Mouse (Mus musculus) stomach, embryonic 15.5 days (tissue): Measurements from ENCODE around the gene Snrpg. TPM values are rescaled to one million over a fixed set of nuclear protein-coding genes. Genes with fewer than 3 reads are reported as not detected.
"Not testable (repeated sequence)": the region's sequence is repeated elsewhere in the genome, so short reads cannot be mapped to it uniquely, and the experiment has no call there.

Experiments
- ATAC-seq: fragments of 200-750 bp; cut with Nextera tagmentation; 2 replicates; pipeline ENCODE4 v1.8.0; 2017; ENCODE audit warnings: low read depth, moderate number of reproducible peaks, moderate TSS enrichment; ENCODE audit not compliant: insufficient read depth, low FRiP score
- H3K27ac ChIP-seq: fragments of 300-500 bp; sonication (generic); 2 replicates; pipeline ENCODE4 v1.5.1; 2015; ENCODE audit warnings: mild to moderate bottlenecking, inconsistent platforms
- H3K27me3 ChIP-seq: fragments of 300-500 bp; sonication (generic); replicated peaks from 2 replicates; pipeline ENCODE4 v1.6.1; 2015; ENCODE audit warnings: inconsistent platforms
- H3K36me3 ChIP-seq: fragments of 300-500 bp; sonication (generic); 2 replicates; pipeline ENCODE4 v1.6.1; 2015; ENCODE audit warnings: inconsistent platforms
- H3K4me1 ChIP-seq: fragments of 300-500 bp; sonication (generic); 2 replicates; pipeline ENCODE4 v1.6.1; 2015; ENCODE audit warnings: inconsistent platforms
- H3K4me2 ChIP-seq: fragments of 300-500 bp; sonication (generic); 2 replicates; pipeline ENCODE4 v1.6.1; 2015; ENCODE audit warnings: mild to moderate bottlenecking, inconsistent platforms
- H3K4me3 ChIP-seq: fragments of 300-500 bp; sonication (generic); replicated peaks from 2 replicates; pipeline ENCODE4 v1.5.1; 2015; ENCODE audit warnings: inconsistent platforms
- H3K9ac ChIP-seq: fragments of 300-500 bp; sonication (generic); 2 replicates; pipeline ENCODE4 v1.6.1; 2015; ENCODE audit warnings: inconsistent platforms
- H3K9me3 ChIP-seq: fragments of 300-500 bp; sonication (generic); 2 replicates; pipeline ENCODE4 v1.6.1; 2016; ENCODE audit warnings: inconsistent platforms
- WGBS: fragments of 180-500 bp; shearing (Covaris S2); methylation state at CpG from one replicate; pipeline ENCODE4 v1.1.7; 2015; 5-methylcytosine and 5-hydroxymethylcytosine counted together
- polyA plus RNA-seq: library from polyadenylated mRNA; unstranded; fragments of >200 nt; fragmentation: Nextera tagmentation; extraction: Ambion mirVana; gene quantifications from 2 replicates; pipeline ENCODE4 v1.2.1, GENCODE M21; 2015

Gene Snrpg
- polyA plus RNA-seq = 521 and 550 TPM in 2 replicates

DNA sequence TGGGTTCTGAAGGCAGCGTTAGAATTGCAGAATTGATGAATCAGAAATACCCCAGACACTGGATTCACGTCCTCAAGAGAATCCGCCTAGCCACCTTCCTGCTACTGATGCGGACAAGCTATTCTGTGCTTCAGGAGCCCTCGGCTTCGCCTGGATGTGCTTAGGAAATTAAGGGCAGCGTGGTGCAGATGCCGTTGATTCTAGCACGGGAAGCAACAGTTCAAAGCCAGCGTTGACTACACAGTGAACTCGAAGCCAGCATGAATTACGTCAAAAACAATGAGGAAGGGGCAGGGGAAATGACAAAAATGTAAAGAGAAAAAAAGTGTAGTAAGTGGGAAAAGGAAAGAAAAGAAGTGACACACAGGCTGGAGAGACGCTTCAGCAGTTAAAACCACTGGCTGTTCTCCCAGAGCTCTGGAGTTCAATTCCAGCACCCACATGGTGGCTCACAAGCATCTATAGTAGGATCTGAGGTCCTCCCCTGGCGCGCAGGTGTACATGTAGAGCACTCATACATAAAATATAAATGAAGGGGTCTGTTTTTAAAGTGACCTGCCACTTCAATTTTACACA, at the start of gene Snrpg:
Gene Snrpg, plus strand, starts transcription at position 541 of the 576 bp plus-strand sequence.
- Histone ChIP-seq H3K4me1 (peaks cover 22% of the 10 kb centered on the region), H3K4me2 (peak within 1 kb of the TSS; percentile 78), H3K9me3 (no peaks in the 10 kb centered on the region), H3K27ac (peak within 1 kb of the TSS; percentile 90), H3K36me3 (no peaks in the 10 kb centered on the region), H3K9ac (peak within 1 kb of the TSS; percentile 94), H3K4me3 (peak within 1 kb of the TSS; percentile 88), H3K27me3 (no peaks in the 10 kb centered on the region)
- 0 out of 2 replicates have a peak, but pooled peaks have one; percentile 4 for ATAC-seq
- WGBS = 17% methylated on average over 15 of the region's 15 CpGs

DNA sequence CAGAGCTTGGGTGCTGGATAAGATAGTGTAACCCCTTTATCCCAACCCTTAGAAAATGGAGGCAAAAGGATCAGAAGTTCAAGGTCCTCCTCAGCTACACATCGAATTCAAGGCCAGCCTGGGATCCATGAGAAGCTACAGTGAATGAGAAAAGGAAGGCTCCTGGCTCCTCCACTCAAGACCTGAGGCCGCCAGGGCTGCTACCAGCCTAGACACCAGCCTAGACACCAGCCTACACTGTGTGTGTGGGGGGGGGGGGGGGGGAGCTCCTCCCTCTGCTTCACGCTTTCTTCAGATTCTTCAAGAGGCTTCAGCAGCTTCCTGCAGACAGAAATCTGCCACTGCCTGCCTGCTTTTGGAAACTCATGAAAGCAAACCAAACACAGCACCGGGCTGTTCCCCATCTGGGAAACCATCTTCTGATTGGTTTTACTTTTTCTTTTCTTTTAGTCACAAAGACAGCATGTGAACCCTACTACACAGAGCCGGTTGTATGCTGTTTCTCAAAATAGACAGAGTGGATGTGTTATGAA, 49.0 kb upstream of the Snrpg start:
- H3K27ac ChIP-seq = no peak overlapping the region
- no peaks in the 10 kb centered on the region for H3K9me3 ChIP-seq
- no peak for ATAC-seq
- H3K27me3 ChIP-seq = no peaks in the 10 kb centered on the region
- H3K9ac ChIP-seq = no peak overlapping the region
- H3K4me1 ChIP-seq = peaks cover 5% of the 10 kb centered on the region; the same call in 1 of the 2 replicates
- no peaks in the 10 kb centered on the region for H3K36me3 ChIP-seq
- H3K4me3 ChIP-seq = no peak overlapping the region
- H3K4me2 ChIP-seq = no peak overlapping the region
- 76% methylated on average over 5 of the region's 5 CpGs for WGBS

DNA sequence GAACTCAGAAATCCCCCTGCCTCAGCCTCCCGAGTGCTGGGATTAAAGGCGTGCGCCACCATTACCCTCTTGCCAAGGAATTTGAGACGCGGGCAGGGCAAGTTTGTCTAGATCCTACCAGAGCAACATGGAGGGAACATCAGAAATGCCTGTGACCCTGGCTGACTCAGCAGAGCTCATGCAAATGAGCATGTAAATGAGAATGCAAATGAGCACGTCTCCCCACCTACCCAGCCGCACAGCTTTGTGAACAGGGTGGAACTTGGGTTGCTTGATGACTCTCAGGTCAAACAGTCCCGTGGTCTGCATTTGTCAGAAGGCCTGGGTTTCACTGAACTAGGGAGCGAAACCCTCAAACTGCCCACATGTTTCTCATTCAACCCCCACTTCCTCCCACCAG, 48.1 kb upstream of the Snrpg start:
- no peaks in the 10 kb centered on the region for H3K36me3 ChIP-seq
- H3K4me2 ChIP-seq = no peak overlapping the region
- H3K4me1 ChIP-seq = peaks cover 5% of the 10 kb centered on the region; the same call in 1 of the 2 replicates
- WGBS = 95% methylated on average over 9 of the region's 9 CpGs
- H3K27ac ChIP-seq = no peak overlapping the region
- no peak for ATAC-seq
- H3K4me3 ChIP-seq = no peak overlapping the region
- H3K9ac ChIP-seq = no peak overlapping the region
- no peaks in the 10 kb centered on the region for H3K27me3 ChIP-seq
- H3K9me3 ChIP-seq = no peaks in the 10 kb centered on the region

DNA sequence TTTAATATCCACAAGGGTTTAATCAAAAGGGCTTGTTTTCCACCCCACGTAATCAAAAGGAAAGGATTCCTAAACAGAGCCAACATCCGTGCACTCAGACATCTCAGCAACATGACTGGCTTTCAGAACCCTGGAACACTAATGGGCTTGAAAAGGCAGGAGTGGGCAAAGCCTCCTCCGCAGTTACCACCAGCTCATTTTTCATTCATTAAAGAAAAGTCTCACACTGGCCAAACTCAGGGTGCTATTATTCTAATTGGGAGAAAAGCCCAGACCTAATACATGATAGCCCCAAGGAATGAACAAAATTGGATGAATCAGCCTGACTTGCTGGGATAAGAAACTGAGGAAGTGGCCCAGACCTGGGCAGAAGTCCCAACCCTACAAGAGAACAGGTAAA, 46.7 kb upstream of the Snrpg start:
- no peaks in the 10 kb centered on the region for H3K9me3 ChIP-seq
- H3K4me3 ChIP-seq = no peak overlapping the region
- no peaks in the 10 kb centered on the region for H3K36me3 ChIP-seq
- WGBS = 74% methylated on average over 3 of the region's 3 CpGs
- H3K4me1 ChIP-seq = no peaks in the 10 kb centered on the region
- no peak for ATAC-seq
- no peaks in the 10 kb centered on the region for H3K27me3 ChIP-seq
- no peak overlapping the region for H3K4me2 ChIP-seq
- H3K9ac ChIP-seq = no peak overlapping the region
- no peak overlapping the region for H3K27ac ChIP-seq

DNA sequence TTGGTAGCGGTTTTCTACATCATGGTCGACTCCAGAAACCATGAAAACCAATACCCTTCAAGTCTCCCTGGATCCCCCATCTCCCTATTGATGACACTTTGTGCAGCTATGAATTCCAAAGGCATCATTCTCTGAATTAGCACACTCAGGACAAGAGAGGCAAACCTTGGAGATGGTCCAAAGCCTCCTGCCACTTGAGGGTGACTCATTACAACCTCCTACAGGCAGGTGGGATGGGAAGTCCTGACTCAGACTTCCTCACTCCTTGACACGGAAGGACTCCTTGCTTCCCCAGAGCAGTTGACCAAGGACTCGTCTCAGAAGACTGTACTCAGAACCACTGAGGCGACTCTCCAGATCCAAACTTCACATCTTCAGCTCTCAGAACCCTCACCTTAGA, 45.5 kb upstream of the Snrpg start:
- Histone ChIP-seq H3K27me3 (no peaks in the 10 kb centered on the region), H3K27ac (no peak overlapping the region), H3K4me1 (no peaks in the 10 kb centered on the region), H3K9ac (no peak overlapping the region), H3K4me3 (no peak overlapping the region), H3K9me3 (no peaks in the 10 kb centered on the region), H3K4me2 (no peak overlapping the region), H3K36me3 (no peaks in the 10 kb centered on the region)
- WGBS = 80% methylated on average over 5 of the region's 5 CpGs
- no peak for ATAC-seq

DNA sequence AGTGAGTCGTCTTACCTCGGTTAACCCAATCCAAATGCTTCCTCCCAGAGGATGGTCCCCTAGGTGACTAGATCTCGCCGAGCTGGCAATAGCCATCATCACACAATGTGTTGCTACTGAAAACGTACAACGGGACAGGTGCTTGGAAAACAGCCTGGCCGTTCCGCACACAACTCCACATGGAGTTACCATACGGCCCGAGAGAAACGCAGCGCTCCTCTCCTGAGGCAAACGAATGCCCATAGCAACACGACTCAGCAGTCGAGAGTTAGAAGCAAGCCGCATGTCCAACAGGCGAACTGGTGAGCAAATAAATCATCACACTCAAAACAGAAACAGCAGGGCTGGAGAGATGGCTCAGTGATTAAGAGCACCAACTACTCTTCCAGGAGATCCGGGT, 44.2 kb upstream of the Snrpg start:
- H3K9me3 ChIP-seq = no peaks in the 10 kb centered on the region
- ATAC-seq = no peak
- H3K36me3 ChIP-seq = no peaks in the 10 kb centered on the region
- H3K27me3 ChIP-seq = no peaks in the 10 kb centered on the region
- no peak overlapping the region for H3K9ac ChIP-seq
- no peak overlapping the region for H3K27ac ChIP-seq
- H3K4me1 ChIP-seq = no peaks in the 10 kb centered on the region
- 85% methylated on average over 18 of the region's 18 CpGs for WGBS
- H3K4me3 ChIP-seq = no peak overlapping the region
- H3K4me2 ChIP-seq = no peak overlapping the region

DNA sequence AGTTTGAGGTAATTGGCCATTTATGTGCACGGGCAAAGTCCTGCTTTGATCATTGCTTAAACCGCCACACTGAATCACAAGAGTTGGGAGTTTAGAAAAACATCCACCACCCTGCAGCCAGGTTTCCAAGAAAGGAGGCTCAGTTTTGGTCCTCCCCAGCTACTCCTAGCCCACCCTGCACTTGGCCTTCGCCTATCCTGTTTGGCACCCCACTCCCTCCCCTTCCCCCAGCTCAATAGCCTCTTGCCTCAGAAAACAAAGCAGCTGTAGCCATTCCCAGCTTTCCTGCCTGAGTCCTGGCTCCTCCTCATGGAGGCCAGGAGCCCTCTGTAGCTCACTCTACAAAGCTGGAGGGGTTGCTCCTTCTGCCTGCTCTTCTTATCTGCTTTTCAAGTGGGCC, 42.7 kb upstream of the Snrpg start:
- whole genome bisulfite sequencing = 70% methylated on average over 3 of the region's 3 CpGs
- H3K36me3 ChIP-seq = no peaks in the 10 kb centered on the region
- no peaks in the 10 kb centered on the region for H3K4me1 ChIP-seq
- no peak overlapping the region for H3K4me3 ChIP-seq
- no peaks in the 10 kb centered on the region for H3K27me3 ChIP-seq
- H3K4me2 ChIP-seq = no peak overlapping the region
- no peak overlapping the region for H3K27ac ChIP-seq
- no peaks in the 10 kb centered on the region for H3K9me3 ChIP-seq
- no peak overlapping the region for H3K9ac ChIP-seq
- ATAC-seq = no peak; the same call in 1 of the 2 replicates

DNA sequence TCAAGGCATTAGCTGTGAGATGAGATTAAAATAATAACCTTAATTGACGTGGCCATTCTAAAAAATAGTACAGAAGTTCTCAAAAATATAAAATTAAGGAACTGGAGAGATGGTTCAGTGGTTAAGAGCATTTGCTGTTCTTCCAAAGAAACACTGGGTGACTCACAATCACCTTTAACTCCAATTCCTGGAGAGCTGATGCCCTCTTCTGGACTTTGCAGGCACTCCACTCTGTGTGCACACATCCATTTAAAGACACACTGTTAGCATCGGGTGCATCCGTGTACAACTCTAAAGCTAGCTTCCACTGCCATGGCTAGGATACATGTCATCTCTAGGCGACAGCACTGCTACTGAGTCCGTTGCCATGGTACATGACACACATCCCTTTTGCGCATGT, 41.2 kb upstream of the Snrpg start:
- no peaks in the 10 kb centered on the region for H3K27me3 ChIP-seq
- WGBS = 86% methylated on average over 6 of the region's 6 CpGs
- no peak overlapping the region for H3K4me2 ChIP-seq
- no peaks in the 10 kb centered on the region for H3K36me3 ChIP-seq
- H3K4me3 ChIP-seq = no peak overlapping the region
- H3K9ac ChIP-seq = no peak overlapping the region
- no peaks in the 10 kb centered on the region for H3K4me1 ChIP-seq
- ATAC-seq = no peak
- no peaks in the 10 kb centered on the region for H3K9me3 ChIP-seq
- no peak overlapping the region for H3K27ac ChIP-seq

DNA sequence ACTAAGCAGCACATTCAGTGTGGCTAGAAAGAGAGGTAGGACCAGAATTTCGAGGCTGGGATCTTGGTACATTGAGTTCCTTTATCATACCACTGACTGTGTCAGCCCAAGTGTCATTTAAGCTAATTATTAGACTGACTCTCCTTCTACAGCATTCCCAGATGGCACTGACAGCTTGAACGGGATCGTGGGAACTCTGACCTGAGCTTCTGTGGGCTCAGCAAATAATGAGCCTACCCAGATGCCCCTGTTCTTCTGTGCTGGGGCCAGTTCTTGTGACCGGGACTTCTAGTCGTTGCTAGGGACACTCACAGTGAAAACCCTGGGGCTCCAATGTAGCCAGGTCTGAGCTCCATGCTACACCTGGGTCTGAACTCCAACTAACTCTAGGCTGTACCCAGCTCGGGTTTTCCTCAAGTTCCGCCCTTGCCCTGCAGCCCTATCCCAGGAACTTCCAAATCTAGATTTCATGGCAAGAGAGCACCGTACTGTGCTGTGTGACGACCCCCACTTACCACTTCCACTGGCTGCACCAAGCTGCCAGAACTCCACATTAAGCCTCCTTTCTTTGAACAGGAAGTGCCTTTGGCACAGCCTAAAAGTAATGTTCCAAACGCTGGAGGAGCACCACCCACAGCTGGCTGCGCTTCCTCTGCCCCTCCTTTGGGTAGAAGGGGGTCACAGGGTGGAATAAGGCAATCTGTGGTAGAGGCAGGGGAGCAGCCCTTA, 35.8 kb upstream of the Snrpg start:
- WGBS = 66% methylated on average over 11 of the region's 11 CpGs
- H3K27me3 ChIP-seq = no peaks in the 10 kb centered on the region
- H3K27ac ChIP-seq = no peak overlapping the region
- H3K9me3 ChIP-seq = no peaks in the 10 kb centered on the region
- H3K9ac ChIP-seq = no peak overlapping the region
- H3K36me3 ChIP-seq = no peaks in the 10 kb centered on the region
- H3K4me2 ChIP-seq = no peak overlapping the region
- no peaks in the 10 kb centered on the region for H3K4me1 ChIP-seq
- no peak for ATAC-seq
- H3K4me3 ChIP-seq = no peak overlapping the region

DNA sequence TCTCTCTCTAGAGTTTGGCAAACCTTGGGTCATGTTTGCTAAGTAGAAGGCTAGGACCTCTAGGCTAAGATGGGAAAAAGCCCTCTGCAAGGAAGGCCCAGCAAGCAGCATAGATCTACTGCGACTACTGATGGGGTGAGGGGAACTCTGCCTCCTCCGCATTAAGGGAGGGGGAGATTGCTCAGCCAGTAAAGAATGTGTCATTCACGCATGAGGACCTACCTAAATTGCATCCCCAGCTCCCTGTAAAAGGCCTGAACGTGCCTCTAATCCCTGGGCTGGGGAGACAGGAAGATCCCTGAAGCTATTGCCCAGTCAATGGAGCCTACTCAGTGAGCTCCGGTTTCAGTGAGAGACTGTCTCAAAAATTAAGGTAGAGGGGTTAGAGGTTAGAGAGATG, 35.2 kb upstream of the Snrpg start:
- WGBS = 73% methylated on average over 5 of the region's 5 CpGs
- no peak overlapping the region for H3K9ac ChIP-seq

DNA sequence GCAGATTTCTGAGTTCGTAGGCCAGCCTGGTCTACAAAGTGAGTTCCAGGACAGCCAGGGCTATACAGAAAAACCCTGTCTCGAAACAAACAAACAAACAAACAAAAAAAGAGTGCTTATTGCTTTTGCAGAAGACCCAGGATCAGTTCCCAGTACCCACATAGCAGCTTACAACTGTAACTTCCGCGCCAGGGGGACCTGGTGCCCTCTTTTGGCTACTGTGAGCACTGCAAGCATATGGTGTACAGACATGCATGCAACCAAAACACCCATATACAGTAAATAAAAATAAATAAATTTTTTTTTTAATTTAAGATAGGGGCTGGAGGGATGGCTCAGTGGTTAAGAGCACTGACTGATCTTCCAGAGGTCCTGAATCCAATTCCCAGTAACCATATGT, 34.8 kb upstream of the Snrpg start:
- H3K9ac ChIP-seq, H3K27me3 ChIP-seq, H3K27ac ChIP-seq, H3K9me3 ChIP-seq, H3K4me3 ChIP-seq, H3K4me1 ChIP-seq, H3K4me2 ChIP-seq, H3K36me3 ChIP-seq, ATAC-seq: not testable (repeated sequence)
- WGBS = 82% methylated on average over 4 of the region's 4 CpGs

More for the DNA sequence above, 35.2 kb upstream of the Snrpg start:
- Histone ChIP-seq H3K27ac (no peak overlapping the region), H3K27me3 (no peaks in the 10 kb centered on the region), H3K9me3 (no peaks in the 10 kb centered on the region), H3K4me1 (no peaks in the 10 kb centered on the region), H3K4me2 (no peak overlapping the region), H3K4me3 (no peak overlapping the region), H3K36me3 (no peaks in the 10 kb centered on the region)
- no peak for ATAC-seq

DNA sequence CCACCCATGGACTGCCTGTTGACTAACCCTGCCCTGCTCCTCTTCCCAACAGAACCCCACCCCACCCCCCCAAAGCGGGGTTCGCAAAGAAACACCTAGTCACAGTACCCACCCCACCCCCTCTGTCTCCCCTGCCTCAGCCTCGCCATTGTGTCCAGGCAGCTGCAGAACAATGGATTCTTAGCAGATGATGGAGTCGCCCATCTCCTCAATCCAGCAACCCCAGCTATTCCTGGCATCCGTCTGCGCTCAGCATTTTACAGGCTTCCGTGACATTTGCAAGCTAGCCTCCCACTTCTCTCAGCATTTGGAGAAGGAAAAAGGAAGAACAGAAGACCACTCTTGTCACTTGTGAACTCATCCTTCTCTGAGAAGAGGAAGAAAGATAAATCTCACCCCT, 27.4 kb upstream of the Snrpg start:
- ATAC-seq = no peak
- WGBS = 24% methylated on average over 7 of the region's 7 CpGs
- Histone ChIP-seq H3K27ac (no peak overlapping the region), H3K9me3 (no peaks in the 10 kb centered on the region), H3K4me3 (no peak overlapping the region), H3K4me2 (no peak overlapping the region), H3K9ac (no peak overlapping the region), H3K27me3 (no peaks in the 10 kb centered on the region), H3K36me3 (no peaks in the 10 kb centered on the region), H3K4me1 (no peaks in the 10 kb centered on the region)
